Mouse (Mus musculus): ENCODE measurements around the gene Abt1.

The Abt1 gene

GRCm38 (mm10) chr13:23423286-23424051 lies at the start of gene Abt1:
Gene Abt1 (minus strand): TSS chr13:23423866.
- peak; percentile 93 for DNase-seq

GRCm38 (mm10) chr13:23466911-23467310 lies 43.2 kb upstream of the Abt1 start:
- peak; percentile 70 for DNase-seq

- DNase-seq, result no peak
Observed at GRCm38 (mm10) chr13:23466306-23466705, 42.6 kb upstream of the Abt1 start.

GRCm38 (mm10) chr13:23465600-23466109 lies 42.0 kb upstream of the Abt1 start, which contains the start of gene Btn1a1:
Gene Btn1a1 (minus strand): TSS chr13:23465901.
- no peak for DNase-seq

GRCm38 (mm10) chr13:23464841-23465366 lies 41.2 kb upstream of the Abt1 start:
- DNase-seq, result peak; percentile 3

GRCm38 (mm10) chr13:23464224-23464637 lies 40.6 kb upstream of the Abt1 start:
- peak; percentile 38 for DNase-seq

- DNase-seq, result peak; percentile 75
Observed at GRCm38 (mm10) chr13:23463381-23464223, 39.9 kb upstream of the Abt1 start.

GRCm38 (mm10) chr13:23462669-23463068 lies 39.0 kb upstream of the Abt1 start:
- DNase-seq, result no peak

- no peak for DNase-seq
Observed at GRCm38 (mm10) chr13:23462063-23462462, 38.4 kb upstream of the Abt1 start.

- no peak for DNase-seq
Observed at GRCm38 (mm10) chr13:23459264-23459846, 35.7 kb upstream of the Abt1 start.

- DNase-seq, result no peak
Observed at GRCm38 (mm10) chr13:23453926-23454325, 30.3 kb upstream of the Abt1 start.

GRCm38 (mm10) chr13:23453362-23453862 lies 29.7 kb upstream of the Abt1 start:
- peak; percentile 83 for DNase-seq

GRCm38 (mm10) chr13:23450398-23450797 lies 26.7 kb upstream of the Abt1 start:
- DNase-seq, result peak; percentile 89

GRCm38 (mm10) chr13:23449235-23450095 lies 25.8 kb upstream of the Abt1 start:
- peak; percentile 64 for DNase-seq

GRCm38 (mm10) chr13:23448758-23449157 lies 25.1 kb upstream of the Abt1 start:
- DNase-seq, result no peak

- peak; percentile 92 for DNase-seq
Observed at GRCm38 (mm10) chr13:23446498-23446952, 22.9 kb upstream of the Abt1 start.

- DNase-seq, result peak; percentile 95
Observed at GRCm38 (mm10) chr13:23445561-23446320, 22.1 kb upstream of the Abt1 start.

GRCm38 (mm10) chr13:23445156-23445555 lies 21.5 kb upstream of the Abt1 start:
- DNase-seq, result no peak

- DNase-seq, result no peak
Observed at GRCm38 (mm10) chr13:23444451-23444850, 20.8 kb upstream of the Abt1 start.

- DNase-seq, result no peak
Observed at GRCm38 (mm10) chr13:23439901-23440300, 16.2 kb upstream of the Abt1 start.

GRCm38 (mm10) chr13:23438521-23438920 lies 14.9 kb upstream of the Abt1 start:
- peak; percentile 33 for DNase-seq

Measured in kidney, adult 18-20 months (tissue).